ENCODE assay signal across 9 mouse cellular contexts in the genomic region with DNA sequence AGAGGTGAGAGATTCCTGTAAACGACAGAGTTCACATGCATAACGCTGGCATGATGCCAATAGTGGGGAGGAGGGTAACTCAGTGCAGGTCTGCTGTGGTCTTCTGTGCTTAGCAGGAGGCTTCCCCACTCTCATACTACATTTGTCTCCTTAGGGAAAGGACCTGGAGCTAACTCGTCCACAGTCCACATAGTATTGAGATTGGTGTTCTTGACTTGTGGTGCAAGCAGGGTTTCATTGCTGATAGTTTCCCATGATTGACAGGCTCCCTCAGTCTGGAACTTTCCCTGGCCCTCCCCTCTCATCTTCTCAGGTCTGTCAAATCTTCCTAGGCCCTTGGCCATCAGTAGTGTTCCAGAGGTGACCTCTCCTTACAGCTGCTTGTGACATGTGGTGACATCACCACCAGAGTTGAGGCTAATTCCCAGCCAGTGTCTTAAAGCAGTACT.
DNase-seq lines count a peak whose midpoint lies in the region; ATAC-seq and TF ChIP-seq lines count a peak whose summit lies in the region.
"Had no signal": no experiment of that assay in that cellular context is flagged by ENCODE, and none has a peak within 500 bp of the region (broad histone marks: within the 10 kb centered on the region; RNA-seq: fewer than 3 reads in every experiment).

No protein-coding gene starts in this region.

- peaks cover 46% of the 10 kb centered on the region for H3K4me1 ChIP-seq in lung, embryonic 16.5 days (replicated peaks; ENCODE audit: control insufficient read depth, insufficient read depth, low read length)
- peaks cover 12% of the 10 kb centered on the region for H3K4me1 ChIP-seq in lung, adult 2 months (ENCODE audit: control insufficient read depth, insufficient read depth, low read length)
- peaks cover 32% of the 10 kb centered on the region; the same call in 1 of the 2 replicates for H3K4me1 ChIP-seq in small intestine, adult 2 months (ENCODE audit: control insufficient read depth, insufficient read depth, insufficient read length, low read length)
- peaks cover 7% of the 10 kb centered on the region; the same call in 1 of the 2 replicates for H3K4me1 ChIP-seq in forebrain, embryonic 11.5 days (replicated peaks; ENCODE audit: control insufficient read depth, insufficient read depth, low read length)

- peak; percentile 27 for DNase-seq in adrenal gland, postnatal 10 days
- no peak for DNase-seq in adrenal gland, postnatal 36 days
- no peak for DNase-seq in lung, adult 2 months
- DNase-seq in induced T-regulatory cell, adult 2 months (ENCODE audit: low read depth), result peak; percentile 39
- no peak for DNase-seq in forebrain, embryonic 11.5 days (ENCODE audit: low spot score)
- no peak for DNase-seq in thymus, postnatal 4 days
- DNase-seq: right cerebral cortex, postnatal 25 days had no signal

- TF ChIP-seq CTCF in lung, adult 2 months (IDR thresholded peaks at IDR 0.05; ENCODE audit: insufficient read depth, low read length), result no peak
- no peak for TF ChIP-seq CTCF in small intestine, adult 2 months (IDR thresholded peaks at IDR 0.05; ENCODE audit: extremely low read depth, insufficient read length, insufficient replicate concordance, low read depth, low read length)

- H3K9ac ChIP-seq in lung, embryonic 16.5 days (ENCODE audit: low read length), result no peak overlapping the region
- H3K9ac ChIP-seq in forebrain, embryonic 11.5 days (ENCODE audit: low read length), result no peak overlapping the region

- H3K4me3 ChIP-seq in lung, embryonic 16.5 days (ENCODE audit: low read length), result no peak overlapping the region
- H3K4me3 ChIP-seq in lung, adult 2 months (replicated peaks; ENCODE audit: extremely low read depth, low read depth, low read length), result no peak overlapping the region
- H3K4me3 ChIP-seq in small intestine, adult 2 months (ENCODE audit: low read depth, low read length), result no peak overlapping the region
- H3K4me3 ChIP-seq in forebrain, embryonic 11.5 days (ENCODE audit: low read depth, low read length), result no peak overlapping the region

- 12% methylated on average over 3 of the region's 3 CpGs for WGBS in lung, embryonic 16.5 days
- WGBS in lung, adult 2 months, result 29% methylated on average over 3 of the region's 3 CpGs
- 19% methylated on average over 3 of the region's 3 CpGs for WGBS in small intestine, adult 2 months
- WGBS in forebrain, embryonic 11.5 days, result 73% methylated on average over 3 of the region's 3 CpGs

- H3K27me3 ChIP-seq in lung, embryonic 16.5 days (ENCODE audit: control insufficient read depth, insufficient read depth, low read depth, low read length), result no peaks in the 10 kb centered on the region
- H3K27me3 ChIP-seq in small intestine, adult 2 months (ENCODE audit: control insufficient read depth, insufficient read depth, low read length), result no peaks in the 10 kb centered on the region
- H3K27me3 ChIP-seq in forebrain, embryonic 11.5 days (ENCODE audit: control insufficient read depth, insufficient read depth, low read length), result no peaks in the 10 kb centered on the region

- no peaks in the 10 kb centered on the region for H3K9me3 ChIP-seq in lung, embryonic 16.5 days (ENCODE audit: control insufficient read depth, low read length)
- H3K9me3 ChIP-seq in forebrain, embryonic 11.5 days (ENCODE audit: control insufficient read depth, low read length), result no peaks in the 10 kb centered on the region

- TF ChIP-seq POLR2A in lung, adult 2 months (IDR thresholded peaks at IDR 0.05; ENCODE audit: borderline replicate concordance, extremely low read depth, low read depth, low read length), result no peak
- TF ChIP-seq POLR2A in small intestine, adult 2 months (IDR thresholded peaks at IDR 0.05; ENCODE audit: low read depth, low read length), result no peak

- peak; percentile 37 for ATAC-seq in lung, embryonic 16.5 days (ENCODE audit: low read depth)
- ATAC-seq in forebrain, embryonic 11.5 days (replicated peaks; ENCODE audit: low FRiP score), result no peak

- H3K4me2 ChIP-seq in lung, embryonic 16.5 days (ENCODE audit: low read depth, low read length), result peak overlapping the region; percentile 23
- H3K4me2 ChIP-seq in forebrain, embryonic 11.5 days (ENCODE audit: low read depth, low read length, severe bottlenecking), result no peak overlapping the region

- H3K36me3 ChIP-seq in lung, embryonic 16.5 days (ENCODE audit: control insufficient read depth, insufficient read depth, low read length), result no peaks in the 10 kb centered on the region; the same call in 1 of the 2 replicates
- H3K36me3 ChIP-seq in small intestine, adult 2 months (ENCODE audit: control insufficient read depth, insufficient read depth, low read length), result no peaks in the 10 kb centered on the region; the same call in 1 of the 2 replicates
- H3K36me3 ChIP-seq in forebrain, embryonic 11.5 days (ENCODE audit: control insufficient read depth, insufficient read depth, low read length), result no peaks in the 10 kb centered on the region

- H3K27ac ChIP-seq in lung, embryonic 16.5 days (ENCODE audit: low read length), result peak overlapping the region; percentile 85
- peak overlapping the region; percentile 76 for H3K27ac ChIP-seq in small intestine, adult 2 months (ENCODE audit: insufficient read depth, low read depth, low read length)
- no peak overlapping the region for H3K27ac ChIP-seq in forebrain, embryonic 11.5 days (ENCODE audit: low read depth, low read length)

Comparison
In these comparisons a context has a peak if more than half of its experiments do, and no peak if none do; other contexts are left out.
1. DNase-seq: peak in adrenal gland, postnatal 10 days (single experiment) and induced T-regulatory cell, adult 2 months (single experiment); none in adrenal gland, postnatal 36 days (0 of 2), lung, adult 2 months (single experiment), forebrain, embryonic 11.5 days (single experiment) and thymus, postnatal 4 days (single experiment).